Mouse (Mus musculus) stomach, postnatal 0 days (tissue): ENCODE data around the gene Rbp7. TPM values are rescaled to one million over a fixed set of nuclear protein-coding genes. Genes with fewer than 3 reads are reported as not detected.
A peak's percentile ranks its signal among the peaks of the same experiment; 100 is the strongest.

Experiments
- ATAC-seq: fragments of 200-750 bp; cut with Nextera tagmentation; 2 replicates; pipeline ENCODE4 v1.8.0; 2017; ENCODE audit not compliant: low FRiP score, low TSS enrichment
- DNase-seq: peaks from one replicate; pipeline ENCODE4 v3.0.0-alpha.2; 2016; ENCODE audit warnings: low spot score
- H3K27ac ChIP-seq: fragments of 300-500 bp; sonication (generic); replicated peaks from 2 replicates; pipeline ENCODE4 v1.5.1; 2014; ENCODE audit warnings: mild to moderate bottlenecking, control low read depth
- H3K27me3 ChIP-seq: fragments of 300-500 bp; sonication (generic); 2 replicates; pipeline ENCODE4 v1.6.1; 2014; ENCODE audit warnings: low read length; ENCODE audit not compliant: control insufficient read depth, insufficient read depth
- H3K36me3 ChIP-seq: fragments of 300-500 bp; sonication (generic); 2 replicates; pipeline ENCODE4 v1.6.1; 2014; ENCODE audit warnings: low read length, mixed read lengths; ENCODE audit not compliant: control insufficient read depth, insufficient read depth
- H3K4me1 ChIP-seq: fragments of 300-500 bp; sonication (generic); replicated peaks from 2 replicates; pipeline ENCODE4 v1.6.1; 2014; ENCODE audit warnings: antibody characterized with exemption; ENCODE audit not compliant: control insufficient read depth, insufficient read depth
- H3K4me2 ChIP-seq: fragments of 300-500 bp; sonication (generic); replicated peaks from 2 replicates; pipeline ENCODE4 v1.6.1; 2014; ENCODE audit warnings: low read depth, mild to moderate bottlenecking, control low read depth, moderate library complexity
- H3K4me3 ChIP-seq: fragments of 300-500 bp; sonication (generic); 2 replicates; pipeline ENCODE4 v1.5.1; 2014; ENCODE audit warnings: low read depth, low read length, control low read depth
- H3K9ac ChIP-seq: fragments of 300-500 bp; sonication (generic); 2 replicates; pipeline ENCODE4 v1.6.1; 2014; ENCODE audit warnings: mild to moderate bottlenecking, low read length, control low read depth, mixed read lengths
- H3K9me3 ChIP-seq: fragments of 300-500 bp; sonication (generic); 2 replicates; pipeline ENCODE4 v1.6.1; 2016; ENCODE audit warnings: low read length; ENCODE audit not compliant: control insufficient read depth
- CTCF ChIP-seq: IDR thresholded peaks from 2 replicates; pipeline ENCODE4 v1.5.1; 2016; ENCODE audit warnings: antibody characterized with exemption, low read depth, mild to moderate bottlenecking, moderate library complexity
- EP300 ChIP-seq: optimal IDR thresholded peaks from 2 replicates; pipeline ENCODE3; 2016; ENCODE audit warnings: antibody characterized with exemption
- WGBS: fragments of 180-500 bp; shearing (Covaris S2); extraction: QIAGEN DNeasy Blood & Tissue Kit; methylation state at CpG from one replicate; pipeline ENCODE4 v1.1.7; 2014; 5-methylcytosine and 5-hydroxymethylcytosine counted together
- polyA plus RNA-seq: library from polyadenylated mRNA; unstranded; fragments of >200 nt; fragmentation: Nextera tagmentation; extraction: Ambion mirVana; gene quantifications from 2 replicates; pipeline ENCODE4 v1.2.1, GENCODE M21; 2015

Rbp7 gene
- polyA plus RNA-seq, 1 experiment from 2014 or later: 7.7 TPM

- Histone ChIP-seq H3K9ac (no peak overlapping the region), H3K36me3 (no peaks in the 10 kb centered on the region), H3K27me3 (no peaks in the 10 kb centered on the region), H3K4me1 (no peaks in the 10 kb centered on the region), H3K27ac (no peak overlapping the region), H3K4me3 (no peak overlapping the region), H3K4me2 (no peak overlapping the region), H3K9me3 (no peaks in the 10 kb centered on the region)
- 77% methylated on average over 4 of the region's 4 CpGs for WGBS
- peak; percentile 48; the same call in 1 of the 2 replicates for ATAC-seq
- no peak for TF ChIP-seq EP300
- peak; percentile 76 for TF ChIP-seq CTCF
- DNase-seq: peak; percentile 75
Observed at GRCm38 (mm10) chr4:149453656-149454055, 1.1 kb downstream of the Rbp7 start.

- WGBS: 69% methylated on average over 3 of the region's 3 CpGs
Observed at GRCm38 (mm10) chr4:149450636-149451035, 4.1 kb downstream of the Rbp7 start.

DNA sequence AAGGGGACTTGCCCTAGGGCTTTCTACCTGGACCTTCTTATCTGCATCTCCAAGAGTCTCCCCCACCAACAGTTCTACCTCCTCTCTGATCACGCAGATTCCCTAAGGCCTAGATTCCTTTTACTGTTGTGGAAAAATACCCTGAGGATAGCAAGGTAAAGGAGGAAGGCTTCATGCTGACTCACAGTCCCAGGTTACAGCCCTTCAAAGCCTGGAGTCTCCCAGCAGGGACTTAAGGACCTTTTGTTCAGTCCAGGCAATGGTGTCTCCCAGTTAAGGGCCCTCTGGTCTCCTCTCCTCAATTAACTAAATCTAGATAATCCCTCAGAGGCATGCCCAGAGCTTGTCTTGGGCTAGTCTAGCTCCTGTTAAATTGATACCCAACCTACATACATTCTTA, 8.5 kb downstream of the Rbp7 start:
- no peak for TF ChIP-seq CTCF
- no peak for TF ChIP-seq EP300
- H3K4me1 ChIP-seq: peaks cover 3% of the 10 kb centered on the region; the same call in 1 of the 2 replicates
- no peaks in the 10 kb centered on the region for H3K9me3 ChIP-seq
- DNase-seq: no peak
- H3K9ac ChIP-seq: no peak overlapping the region
- ATAC-seq: no peak
- WGBS: 52% methylated on average over 1 of the region's 1 CpGs
- H3K27me3 ChIP-seq: no peaks in the 10 kb centered on the region
- H3K27ac ChIP-seq: peak overlapping the region; percentile 70
- H3K4me3 ChIP-seq: no peak overlapping the region
- H3K36me3 ChIP-seq: no peaks in the 10 kb centered on the region
- peak overlapping the region; percentile 42 for H3K4me2 ChIP-seq

More at GRCm38 (mm10) chr4:149450636-149451035, 4.1 kb downstream of the Rbp7 start:
- H3K4me1 ChIP-seq: peaks cover 3% of the 10 kb centered on the region; the same call in 1 of the 2 replicates
- H3K4me3 ChIP-seq: no peak overlapping the region
- no peak overlapping the region for H3K27ac ChIP-seq
- H3K9me3 ChIP-seq: no peaks in the 10 kb centered on the region
- H3K27me3 ChIP-seq: no peaks in the 10 kb centered on the region
- no peak overlapping the region for H3K4me2 ChIP-seq
- H3K9ac ChIP-seq: no peak overlapping the region
- no peak for ATAC-seq
- no peak for DNase-seq
- no peaks in the 10 kb centered on the region for H3K36me3 ChIP-seq
- no peak for TF ChIP-seq CTCF
- TF ChIP-seq EP300: no peak

GRCm38 (mm10) chr4:149445868-149446267, 8.9 kb downstream of the Rbp7 start:
- peaks cover 3% of the 10 kb centered on the region; the same call in 1 of the 2 replicates for H3K4me1 ChIP-seq
- ATAC-seq: peak; percentile 47; the same call in 1 of the 2 replicates
- peak overlapping the region; percentile 70 for H3K27ac ChIP-seq
- 3% methylated on average over 11 of the region's 11 CpGs for WGBS
- H3K27me3 ChIP-seq: no peaks in the 10 kb centered on the region
- TF ChIP-seq CTCF (no peak), EP300 (no peak)
- H3K4me2 ChIP-seq: peak overlapping the region; percentile 42
- H3K36me3 ChIP-seq: no peaks in the 10 kb centered on the region
- no peaks in the 10 kb centered on the region for H3K9me3 ChIP-seq
- H3K9ac ChIP-seq: no peak overlapping the region
- peak overlapping the region; percentile 10; the same call in 1 of the 2 replicates for H3K4me3 ChIP-seq
- peak; percentile 72 for DNase-seq

DNA sequence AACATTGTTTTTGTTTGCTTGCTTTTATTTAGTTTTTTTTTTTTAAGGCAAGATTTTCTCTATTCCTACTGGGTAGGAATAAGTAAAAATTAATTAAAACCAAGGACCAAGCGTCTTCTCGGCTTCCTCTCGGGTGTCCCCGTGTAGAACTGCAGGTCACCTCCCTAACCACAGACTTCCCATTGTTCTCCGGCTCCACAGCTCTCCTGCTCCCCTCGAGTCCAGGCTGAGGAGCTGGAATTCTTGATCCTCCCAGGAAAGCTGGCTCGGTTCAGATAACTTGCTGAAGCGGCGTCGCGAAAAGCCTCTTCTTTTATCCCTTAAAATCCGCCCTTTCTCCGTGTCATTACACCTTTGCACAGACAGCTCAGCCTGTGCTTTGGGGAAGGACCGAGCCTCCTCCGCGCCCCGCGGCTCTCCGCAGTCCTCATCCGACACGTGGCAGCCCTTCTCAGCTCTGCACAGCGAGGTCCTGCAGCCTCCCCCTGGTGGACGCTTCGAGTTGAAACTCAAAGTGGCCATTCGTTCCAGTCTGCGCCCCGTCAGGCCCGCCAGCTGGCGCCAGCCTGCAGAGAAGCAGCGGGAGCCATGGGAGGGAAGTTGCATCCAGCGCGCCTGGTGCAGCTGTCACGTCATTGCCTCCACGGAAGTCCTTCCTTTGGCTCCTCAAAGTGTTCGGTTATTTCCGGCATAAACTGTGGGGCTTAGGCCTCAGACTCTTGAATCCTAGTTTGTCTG, 9.6 kb downstream of the Rbp7 start:
- peaks cover 3% of the 10 kb centered on the region; the same call in 1 of the 2 replicates for H3K4me1 ChIP-seq
- H3K27ac ChIP-seq: peak overlapping the region; percentile 70
- WGBS: under 1% methylated on average over 36 of the region's 36 CpGs
- no peaks in the 10 kb centered on the region for H3K36me3 ChIP-seq
- H3K4me3 ChIP-seq: peak overlapping the region; percentile 10; the same call in 1 of the 2 replicates
- DNase-seq: peak; percentile 95
- peak overlapping the region; percentile 52 for H3K4me2 ChIP-seq
- no peaks in the 10 kb centered on the region for H3K27me3 ChIP-seq
- peak; percentile 98 for ATAC-seq
- H3K9ac ChIP-seq: peak overlapping the region; percentile 41
- peak; percentile 19 for TF ChIP-seq EP300
- TF ChIP-seq CTCF: peak; percentile 99
- H3K9me3 ChIP-seq: no peaks in the 10 kb centered on the region

GRCm38 (mm10) chr4:149444465-149444864, 10.3 kb downstream of the Rbp7 start:
- no peak for DNase-seq
- no peak overlapping the region for H3K4me2 ChIP-seq
- H3K9me3 ChIP-seq: no peaks in the 10 kb centered on the region
- WGBS: 51% methylated on average over 1 of the region's 1 CpGs
- H3K4me3 ChIP-seq: no peak overlapping the region
- H3K36me3 ChIP-seq: no peaks in the 10 kb centered on the region
- TF ChIP-seq EP300: no peak
- no peak for ATAC-seq
- peaks cover 3% of the 10 kb centered on the region; the same call in 1 of the 2 replicates for H3K4me1 ChIP-seq
- no peak overlapping the region for H3K9ac ChIP-seq
- H3K27me3 ChIP-seq: no peaks in the 10 kb centered on the region
- no peak overlapping the region; the same call in 1 of the 2 replicates for H3K27ac ChIP-seq
